ENCODE assay signal across 9 mouse cellular contexts in genomic region chr2:173351831-173352755, GRCm38 (mm10).
A peak's percentile ranks its signal among the peaks of the same experiment; 100 is the strongest.
DNase-seq lines count a peak whose midpoint lies in the region; ATAC-seq lines count a peak whose summit lies in the region.
"Had no signal": no experiment of that assay in that cellular context is flagged by ENCODE, and none has a peak within 500 bp of the region (broad histone marks: within the 10 kb centered on the region; RNA-seq: fewer than 3 reads in every experiment).

No protein-coding gene starts in this region.

- DNase-seq in thymus, postnatal 14 days, result peak; percentile 47
- no peak for DNase-seq in thymus, postnatal 0 days (ENCODE audit: low spot score)
- peak; percentile 85 to 87 for DNase-seq in heart, postnatal 10 days
- DNase-seq in kidney, postnatal 25 days, result peak; percentile 55 to 71
- peak; percentile 59 to 82 for DNase-seq in urinary bladder, postnatal 36 days (ENCODE audit: low spot score in 2 of 2)
- DNase-seq in retina, postnatal 1 day, result no peak

- intact Hi-C loops in heart, postnatal 10 days (cut with DNase I), result no loop called here

- H3K9me3 ChIP-seq in forebrain, embryonic 12.5 days, result no peaks in the 10 kb centered on the region

- 79% methylated on average over 18 of the region's 18 CpGs for WGBS in forebrain, embryonic 12.5 days

- no peaks in the 10 kb centered on the region for H3K36me3 ChIP-seq in forebrain, embryonic 12.5 days (replicated peaks)

- H3K4me1 ChIP-seq in forebrain, embryonic 12.5 days, result no peaks in the 10 kb centered on the region

- H3K9ac ChIP-seq in forebrain, embryonic 12.5 days, result no peak overlapping the region
- H3K9ac ChIP-seq: liver, embryonic 14.5 days had no signal

- no peak overlapping the region for H3K4me2 ChIP-seq in forebrain, embryonic 12.5 days

- ATAC-seq in forebrain, embryonic 12.5 days (ENCODE audit: low FRiP score), result no peak
- 0 out of 2 replicates have a peak, but pooled peaks have one; percentile 18 for ATAC-seq in megakaryocyte progenitor cell, adult 5-6 weeks (replicated peaks; ENCODE audit: poor library complexity)

- H3K27me3 ChIP-seq in forebrain, embryonic 12.5 days, result no peaks in the 10 kb centered on the region

- H3K27ac ChIP-seq in forebrain, embryonic 12.5 days, result peak overlapping the region; percentile 44
- H3K27ac ChIP-seq: liver, embryonic 14.5 days had no signal

- H3K4me3 ChIP-seq in forebrain, embryonic 12.5 days (replicated peaks), result no peak overlapping the region

Comparison
In these comparisons a context has a peak if more than half of its experiments do, and no peak if none do; other contexts are left out.
1. DNase-seq: peak in thymus, postnatal 14 days (single experiment), heart, postnatal 10 days (2 of 2), kidney, postnatal 25 days (2 of 2) and urinary bladder, postnatal 36 days (2 of 2); none in thymus, postnatal 0 days (single experiment) and retina, postnatal 1 day (single experiment).